Mouse (Mus musculus) neutrophil, adult 65 days (primary cell): ENCODE results near the gene Pex14. TPM values are rescaled to one million over a fixed set of nuclear protein-coding genes. Genes with fewer than 3 reads are reported as not detected.

Experiments
- total RNA-seq: library from RNA; stranded (reverse); gene quantifications from 2 replicates; pipeline ENCODE4 v1.2.4, GENCODE M21; 2023

Pex14 gene
- total RNA-seq: 14.9 TPM in 2 replicates

GRCm38 (mm10) chr4:149099369-149100017, at the start of gene Pex14:
Gene Pex14 (minus strand): TSS chr4:149099876.

DNA sequence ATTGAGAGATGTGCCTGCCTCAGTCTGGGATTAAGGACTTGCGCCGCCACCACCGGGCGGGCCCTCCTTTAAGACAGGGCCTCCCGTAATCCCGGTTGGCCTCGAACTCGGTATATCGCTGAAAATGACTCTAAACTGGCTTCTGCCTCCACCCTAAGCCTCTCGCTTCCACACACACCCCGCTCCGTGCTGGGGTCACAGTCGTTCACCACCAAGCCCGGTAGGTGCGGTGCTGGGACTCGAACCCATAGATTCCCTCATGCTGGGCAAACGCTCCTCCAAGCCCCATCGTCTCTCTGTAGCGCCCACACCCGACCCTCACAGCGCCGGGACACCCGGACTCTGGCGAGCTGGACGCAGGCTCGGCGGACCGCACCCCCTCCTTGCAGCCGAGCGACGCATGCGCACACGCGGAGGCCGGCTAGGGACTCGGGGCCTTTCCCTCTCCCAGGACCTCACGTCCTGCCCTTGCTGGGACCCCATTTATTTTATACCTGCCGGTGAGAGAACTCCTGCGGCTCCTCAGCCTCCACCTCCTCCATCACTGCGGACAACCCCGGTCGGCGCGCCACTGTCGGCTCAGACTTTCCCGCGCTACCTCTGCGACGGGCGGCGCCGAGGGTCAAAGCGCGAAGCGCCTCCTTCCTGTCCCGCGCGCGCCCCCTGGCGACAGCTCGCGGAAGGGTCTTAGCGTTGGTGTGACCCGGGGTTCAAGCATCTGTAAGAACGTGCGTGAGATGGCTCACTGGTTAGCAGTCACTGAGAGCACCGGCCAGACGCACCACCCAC, 37.5 kb upstream of the Pex14 start, which contains the start of gene Cenps:
TSS of gene Cenps (minus strand) at position 648 of the 789 bp plus-strand sequence.

GRCm38 (mm10) chr4:149126663-149127062, 27.0 kb upstream of the Pex14 start, which contains the start of gene Cort:
Gene Cort (minus strand): TSS chr4:149126763.

DNA sequence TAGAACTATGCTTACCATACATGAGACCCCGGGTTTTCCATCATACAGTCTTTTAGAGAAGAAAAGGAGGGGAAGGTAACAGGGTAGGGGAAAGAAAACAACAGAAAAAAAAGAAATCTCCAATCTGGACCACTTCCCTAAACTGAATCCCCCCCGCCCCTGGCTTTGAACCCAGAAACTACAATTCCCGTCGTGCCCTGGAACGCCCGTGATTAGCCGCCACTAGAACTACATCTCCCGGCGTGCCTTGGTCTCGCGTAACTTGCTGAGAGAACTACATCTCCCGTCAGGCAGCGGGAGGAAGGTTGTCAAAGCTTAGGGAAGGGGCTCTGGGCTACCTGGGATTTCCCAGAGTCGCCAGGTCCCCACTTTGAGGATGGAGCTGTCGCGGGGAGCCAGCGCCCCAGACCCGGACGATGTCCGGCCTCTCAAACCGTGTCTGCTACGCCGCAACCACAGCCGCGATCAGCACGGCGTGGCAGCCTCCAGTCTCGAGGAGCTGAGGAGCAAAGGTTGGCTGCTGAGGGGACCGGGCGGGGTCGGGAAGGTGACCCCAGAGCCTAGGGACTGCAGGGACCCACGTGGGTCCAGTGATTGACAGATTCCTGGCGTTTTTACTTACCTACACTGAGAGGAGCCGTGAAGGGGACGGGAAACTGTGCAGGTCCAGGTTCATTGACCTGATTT, 4.3 kb upstream of the Pex14 start, which contains the start of gene Dffa:
TSS of gene Dffa (plus strand) at position 272 of the 687 bp plus-strand sequence.

Other genes starting within 250 kb of the Pex14 start
- gene Dffa, start 4.3 kb upstream of the Pex14 start, total RNA-seq: 13.7 and 17.6 TPM in 2 replicates
- 1.0 and 1.1 TPM in 2 replicates for gene Cort, start 26.9 kb upstream of the Pex14 start, total RNA-seq
- 8.7 and 13.1 TPM in 2 replicates for gene Cenps, start 37.8 kb upstream of the Pex14 start, total RNA-seq
- gene Pgd, start 66.9 kb upstream of the Pex14 start, total RNA-seq: 738 and 813 TPM in 2 replicates
- gene Kif1b, start 207.8 kb upstream of the Pex14 start, total RNA-seq: 52.6 and 66.9 TPM in 2 replicates